ENCODE assay signal across 15 mouse cellular contexts in genomic region chr4:62508839-62509238, GRCm38 (mm10). TPM values are rescaled to one million over a fixed set of nuclear protein-coding genes. Genes with fewer than 3 reads are reported as not detected.
DNase-seq lines count a peak whose midpoint lies in the region; ATAC-seq lines count a peak whose summit lies in the region.
"Had no signal": no experiment of that assay in that cellular context is flagged by ENCODE, and none has a peak within 500 bp of the region (broad histone marks: within the 10 kb centered on the region; RNA-seq: fewer than 3 reads in every experiment).

No protein-coding gene starts in this region.

- intact Hi-C loops in left cerebral cortex, postnatal 25 days (cut with DNase I) = no loop called here

- ATAC-seq in megakaryocyte progenitor cell, adult 5-6 weeks (replicated peaks; ENCODE audit: poor library complexity) = no peak
- ATAC-seq: intestine, embryonic 15.5 days; midbrain, embryonic 16.5 days had no signal

- peak; percentile 48 for DNase-seq in layer of hippocampus, adult 11-12 months (ENCODE audit: low spot score)
- DNase-seq in layer of hippocampus, adult 9-10 months (ENCODE audit: low spot score) = no peak
- peak; percentile 76 for DNase-seq in testis, postnatal 14 days (ENCODE audit: low spot score)
- DNase-seq in testis, postnatal 10 days (ENCODE audit: low spot score) = no peak
- peak; percentile 60 for DNase-seq in kidney, postnatal 10 days
- no peak for DNase-seq in left cerebral cortex, postnatal 25 days (ENCODE audit: low spot score in 2 of 2)
- DNase-seq: B cell, adult 2 months; embryo, embryonic 11 days; gastrocnemius, postnatal 14 days; lung, postnatal 14 days; right cerebral cortex, postnatal 14 days had no signal

RNA-seq across cellular contexts. Expression of gene Hdhd3, which starts 5.6 kb away (rescaled TPM):
- 1.1 and 3.3 TPM in 2 replicates for total RNA-seq in megakaryocyte progenitor cell, adult 5-6 weeks (2015)
- total RNA-seq in megakaryocyte progenitor cell, adult 5-6 weeks (2017) = 0.92 and 2.5 TPM in 2 replicates
- 10 to 100 TPM in 1 of 2 experiments, 1 to 10 TPM in 1; 7.5 to 10.9 TPM for total RNA-seq in left cerebral cortex, postnatal 25 days (2021)

RNA-seq across cellular contexts. Expression of gene Alad, which starts 10.9 kb away (rescaled TPM):
- total RNA-seq in megakaryocyte progenitor cell, adult 5-6 weeks (2015) = 33.6 and 50.9 TPM in 2 replicates
- total RNA-seq in megakaryocyte progenitor cell, adult 5-6 weeks (2017) = 24.1 and 25.0 TPM in 2 replicates
- total RNA-seq in left cerebral cortex, postnatal 25 days (2021) = 10 to 100 TPM; 25.4 to 30.8 TPM

RNA-seq across cellular contexts. Expression of gene Pole3, which starts 16.0 kb away (rescaled TPM):
- 56.8 and 60.9 TPM in 2 replicates for total RNA-seq in megakaryocyte progenitor cell, adult 5-6 weeks (2015)
- total RNA-seq in megakaryocyte progenitor cell, adult 5-6 weeks (2017) = 80.7 TPM in 2 replicates
- 10 to 100 TPM; 19.9 to 20.2 TPM for total RNA-seq in left cerebral cortex, postnatal 25 days (2021)

RNA-seq across cellular contexts. Expression of gene 4933430I17Rik, which starts 16.3 kb away (rescaled TPM):
- total RNA-seq in megakaryocyte progenitor cell, adult 5-6 weeks (2015) = 0.27 TPM in 1 of 2 replicates, not detected in the other
- total RNA-seq in megakaryocyte progenitor cell, adult 5-6 weeks (2017) = 0.08 and 1.4 TPM in 2 replicates
- under 1 TPM; 0.37 to 0.53 TPM for total RNA-seq in left cerebral cortex, postnatal 25 days (2021)
- total RNA-seq: megakaryocyte-erythroid progenitor cell, adult 5-6 weeks had no signal

RNA-seq across cellular contexts. Expression of gene Bspry, which starts 29.0 kb away (rescaled TPM):
- not detected in 2 replicates for total RNA-seq in megakaryocyte progenitor cell, adult 5-6 weeks (2015)
- not detected in 2 replicates for total RNA-seq in megakaryocyte progenitor cell, adult 5-6 weeks (2017)
- total RNA-seq in left cerebral cortex, postnatal 25 days (2021) = under 1 TPM; 0.34 to 0.53 TPM

Comparison
In these comparisons a context has a peak if more than half of its experiments do, and no peak if none do; other contexts are left out.
1. DNase-seq: peak in layer of hippocampus, adult 11-12 months (single experiment), testis, postnatal 14 days (single experiment) and kidney, postnatal 10 days (single experiment); none in layer of hippocampus, adult 9-10 months (single experiment), testis, postnatal 10 days (single experiment) and left cerebral cortex, postnatal 25 days (0 of 2).